Mouse (Mus musculus) heart, adult 18-20 months (tissue): ENCODE measurements at regions not wholly inside any gene's neighbourhood (a gene's known extent, or its start where the extent isn't known, plus 50 kb on each side); places are given as distances from the start of the nearest gene placed in this dataset.

Source experiments
- DNase-seq, 2 experiments: peaks; one replicate each; pipeline ENCODE4 v3.0.0; 2021 to 2022; ENCODE audit warnings: mixed read lengths in 1 of 2

DNA sequence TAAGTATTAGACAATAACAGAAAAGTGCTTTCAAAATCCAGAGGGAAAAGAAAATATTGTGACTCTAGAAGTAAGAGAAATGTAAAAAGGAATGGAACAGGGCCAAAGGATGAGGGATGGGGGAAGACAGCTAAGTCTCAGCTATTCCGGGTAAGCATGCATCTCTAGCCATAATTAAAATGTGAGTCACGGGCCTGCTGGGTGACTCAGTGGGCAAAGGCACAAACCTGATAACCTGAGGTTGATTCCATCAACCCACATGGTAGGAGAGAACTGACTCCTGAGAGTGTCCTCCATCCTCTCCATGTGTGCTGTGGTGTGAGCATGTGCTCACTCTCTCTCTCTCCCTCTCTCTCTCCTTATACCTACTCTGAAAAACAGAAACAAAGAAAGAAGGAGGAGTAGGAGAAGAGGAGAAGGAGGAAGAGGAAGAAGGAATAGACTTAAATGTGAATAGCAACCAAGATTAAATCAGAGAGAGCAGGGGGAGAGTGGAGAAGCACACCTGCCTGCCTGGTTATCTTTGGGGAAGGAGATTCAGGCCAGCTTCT is 68.6 kb upstream of the Cited2 start:
- DNase-seq, result no peak

DNA sequence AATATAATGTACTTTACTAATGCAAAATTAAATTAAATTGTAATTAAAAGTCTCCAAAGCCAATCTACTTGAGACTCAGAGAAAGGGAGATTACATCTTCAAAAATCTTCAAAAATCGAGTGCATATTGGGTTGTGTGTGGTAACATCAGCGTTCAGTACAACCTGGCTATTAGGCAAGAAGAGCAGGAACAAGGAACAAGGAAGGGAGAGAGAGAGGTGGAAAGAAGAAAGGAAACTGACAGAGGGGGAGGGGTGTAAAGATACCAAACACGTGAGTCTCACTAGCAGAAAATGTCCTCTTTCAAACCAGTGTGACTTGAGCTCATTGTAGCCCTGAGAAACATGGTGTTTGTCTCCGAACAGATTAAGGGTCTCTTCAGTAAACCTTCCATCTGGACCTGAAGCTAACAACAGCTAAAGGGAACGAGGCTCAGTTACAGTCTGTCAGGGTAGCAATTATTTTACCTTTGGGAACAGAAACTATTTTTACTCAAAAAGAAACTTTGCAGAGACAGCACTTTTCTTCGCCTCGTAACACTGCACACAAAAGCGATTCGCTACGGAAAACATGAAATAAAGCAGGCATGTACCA is 67.5 kb upstream of the Cited2 start:
- DNase-seq, result peak in 1 of 2 experiments; percentile 6

DNA sequence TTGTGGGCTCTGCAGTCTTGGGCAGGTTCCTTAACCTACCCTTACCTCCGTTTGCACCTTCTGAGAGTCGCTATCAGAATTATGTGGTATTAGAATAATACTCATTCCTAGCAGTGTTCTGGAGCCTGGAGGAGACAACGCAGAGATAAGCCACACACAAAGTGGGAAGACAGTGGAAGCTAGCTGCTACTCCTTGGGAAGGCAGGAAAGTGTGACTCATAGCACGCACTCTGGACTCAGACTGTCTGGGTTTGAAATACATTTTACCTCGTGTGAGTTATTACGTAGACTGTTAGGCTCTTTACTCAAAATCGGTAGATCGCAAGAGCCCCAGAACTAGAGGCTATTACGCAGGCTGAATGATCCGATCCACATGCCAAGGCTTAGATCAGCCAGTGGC is 66.7 kb upstream of the Cited2 start:
- DNase-seq, result peak in 1 of 2 experiments; percentile 11

DNA sequence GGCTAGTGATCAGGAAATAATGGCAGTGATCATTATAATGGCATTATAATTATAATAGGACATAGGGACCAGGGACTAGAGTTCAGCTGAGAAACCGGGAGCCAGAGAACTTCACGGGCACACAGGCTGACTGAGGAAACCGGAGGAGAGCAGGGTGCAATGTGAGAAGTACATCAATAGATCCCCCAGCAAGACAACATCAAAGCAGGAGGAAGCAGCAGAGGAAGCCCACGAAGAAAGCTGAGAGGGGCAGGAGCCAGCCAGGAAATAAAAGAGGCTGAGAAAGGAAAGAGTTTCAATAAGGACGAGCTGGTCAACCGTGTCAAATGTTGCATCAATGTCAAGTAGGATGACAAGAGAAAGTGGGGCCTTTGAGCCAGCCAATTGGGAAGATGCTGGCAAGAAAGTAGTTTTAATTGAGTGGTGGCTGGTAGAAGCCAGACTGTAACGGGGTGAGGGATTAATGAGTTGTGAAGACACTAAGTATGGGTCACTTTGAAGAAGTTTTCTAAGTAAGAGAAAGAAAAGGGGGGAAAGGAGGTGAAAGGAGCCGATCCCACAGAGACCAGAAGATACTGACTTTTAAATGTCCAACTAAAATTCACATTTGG is 66.0 kb upstream of the Cited2 start:
- no peak for DNase-seq

DNA sequence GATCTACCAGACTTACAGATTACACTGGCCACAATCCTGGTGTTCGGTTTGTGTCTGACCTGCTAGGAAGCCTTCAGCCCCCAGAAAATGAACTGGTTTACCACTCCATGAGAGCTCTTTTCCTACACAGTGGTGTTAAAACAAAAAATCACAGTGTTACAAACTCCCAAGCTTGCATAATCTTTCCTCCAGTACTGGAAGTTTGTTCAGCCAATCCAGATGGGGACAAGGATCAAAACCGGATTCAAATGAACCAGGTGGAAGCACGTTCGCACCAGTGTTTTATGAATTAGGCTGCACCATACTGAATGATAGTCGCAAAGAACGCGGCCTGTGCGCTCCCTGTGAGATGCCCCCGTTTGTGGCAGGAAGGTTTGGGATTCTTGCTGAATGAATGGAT is 63.4 kb upstream of the Cited2 start:
- DNase-seq, result no peak

DNA sequence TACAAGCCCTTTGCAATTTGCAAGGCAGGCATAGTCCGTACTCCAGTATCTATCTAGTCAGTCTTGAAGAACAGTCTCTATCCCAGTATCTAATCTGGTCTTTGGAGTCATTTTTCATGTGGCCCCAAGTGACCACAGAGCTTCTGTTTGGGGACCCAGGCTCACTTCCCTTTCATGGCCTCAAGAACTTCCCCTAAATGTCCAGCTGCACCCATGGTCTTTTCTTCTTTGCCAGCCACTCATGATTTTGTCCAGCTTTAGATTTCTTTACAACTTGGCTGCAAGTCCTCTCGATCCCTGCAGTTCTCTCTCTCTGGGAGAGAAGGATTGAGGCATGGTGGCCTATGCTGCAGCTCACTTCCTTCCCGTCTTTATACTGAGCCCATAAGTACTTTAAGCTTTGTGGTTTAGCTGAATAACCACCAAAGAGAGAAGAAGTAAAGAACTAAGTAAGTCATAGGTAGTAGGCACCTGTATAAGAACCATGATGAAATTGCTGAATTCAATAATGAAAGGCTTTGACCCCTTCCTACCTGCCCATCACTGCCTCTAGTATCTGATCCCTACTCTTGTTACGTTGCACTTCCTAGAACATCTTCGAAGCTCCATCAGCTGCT is 62.1 kb upstream of the Cited2 start:
- DNase-seq, result peak; percentile 6 to 35

DNA sequence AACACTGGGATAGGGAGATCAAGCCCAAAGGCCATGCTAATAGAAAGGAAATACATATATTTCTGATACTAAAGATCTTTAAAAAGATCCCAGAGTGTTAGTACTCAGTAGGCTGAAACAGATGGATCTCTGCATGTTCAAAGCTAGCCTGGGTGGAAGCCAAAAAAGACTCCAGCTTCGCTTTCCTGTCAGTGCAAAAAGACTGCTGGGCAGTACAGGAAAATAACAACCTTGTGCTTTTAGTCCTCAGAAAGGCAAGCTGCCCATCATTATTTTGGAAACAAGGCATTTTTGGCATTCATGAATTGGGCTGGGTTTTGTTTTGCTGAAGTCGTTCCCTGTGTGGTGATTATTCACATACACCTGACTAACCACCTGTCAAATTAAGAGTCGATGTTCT is 56.9 kb upstream of the Cited2 start:
- DNase-seq, result no peak

DNA sequence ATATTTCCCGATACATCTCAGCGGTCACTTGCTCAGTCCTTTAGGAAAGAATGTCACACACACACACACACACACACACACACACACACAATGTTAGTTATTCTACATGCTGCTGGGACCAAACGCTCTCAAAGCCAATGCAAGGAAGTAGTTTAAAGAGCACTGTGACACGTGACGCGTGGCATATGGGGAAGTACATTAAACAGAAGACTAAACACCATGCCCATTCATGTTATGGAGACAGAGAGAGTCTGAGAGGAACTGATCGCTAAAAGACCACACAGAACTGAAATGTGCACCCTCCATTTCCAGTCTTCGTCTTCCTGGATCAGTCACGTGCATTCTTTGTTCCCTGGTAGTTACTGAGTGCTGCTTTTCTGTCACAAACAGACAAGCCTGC is 53.6 kb upstream of the Cited2 start:
- no peak for DNase-seq
